ENCODE assay signal across 8 mouse cellular contexts in genomic region chr8:105275840-105276239, GRCm38 (mm10). TPM values are rescaled to one million over a fixed set of nuclear protein-coding genes. Genes with fewer than 3 reads are reported as not detected.
DNase-seq lines count a peak whose midpoint lies in the region; ATAC-seq and TF ChIP-seq lines count a peak whose summit lies in the region.

Gene Nol3, plus strand, starts transcription at chr8:105276140.

- H3K9me3 ChIP-seq in hindbrain, embryonic 10.5 days, result no peaks in the 10 kb centered on the region
- H3K9me3 ChIP-seq in midbrain, embryonic 14.5 days (ENCODE audit: control insufficient read depth, low read length), result no peaks in the 10 kb centered on the region

- H3K4me3 ChIP-seq in embryonic fibroblast, embryonic 13.5 days (ENCODE audit: insufficient read depth, low read length), result peak within 1 kb of the TSS; percentile 13; the same call in 1 of the 2 replicates
- H3K4me3 ChIP-seq in hindbrain, embryonic 10.5 days, result peak within 1 kb of the TSS; percentile 55
- peak within 1 kb of the TSS; percentile 42 for H3K4me3 ChIP-seq in midbrain, embryonic 14.5 days (replicated peaks; ENCODE audit: low read depth, low read length)

- peak within 1 kb of the TSS; percentile 72 for H3K4me2 ChIP-seq in midbrain, embryonic 14.5 days (ENCODE audit: low read length)

- peaks cover 100% of the 10 kb centered on the region for H3K27me3 ChIP-seq in hindbrain, embryonic 10.5 days (ENCODE audit: insufficient read depth, poor library complexity, severe bottlenecking)
- H3K27me3 ChIP-seq in midbrain, embryonic 14.5 days (ENCODE audit: control insufficient read depth, insufficient read depth, low read length), result peaks cover 86% of the 10 kb centered on the region

- ATAC-seq in midbrain, embryonic 14.5 days (ENCODE audit: low FRiP score, low TSS enrichment), result no peak

- no peak for TF ChIP-seq CTCF in embryonic fibroblast, embryonic 13.5 days (IDR thresholded peaks at IDR 0.05; ENCODE audit: borderline replicate concordance, insufficient read depth, low read length)

- peak within 1 kb of the TSS; percentile 59 for H3K9ac ChIP-seq in midbrain, embryonic 14.5 days (replicated peaks; ENCODE audit: low read length)

- H3K27ac ChIP-seq in embryonic fibroblast, embryonic 13.5 days (ENCODE audit: insufficient read depth, low read length), result no peak within 1 kb of the TSS
- H3K27ac ChIP-seq in hindbrain, embryonic 10.5 days, result peak within 1 kb of the TSS; percentile 30
- no peak within 1 kb of the TSS for H3K27ac ChIP-seq in midbrain, embryonic 14.5 days (replicated peaks; ENCODE audit: low read depth, low read length)

- 5% methylated on average over 10 of the region's 10 CpGs for WGBS in hindbrain, embryonic 10.5 days
- WGBS in midbrain, embryonic 14.5 days, result 5% methylated on average over 10 of the region's 10 CpGs

- peaks cover 10% of the 10 kb centered on the region; the same call in 1 of the 2 replicates for H3K36me3 ChIP-seq in hindbrain, embryonic 10.5 days
- peaks cover 12% of the 10 kb centered on the region; the same call in 1 of the 2 replicates for H3K36me3 ChIP-seq in midbrain, embryonic 14.5 days (ENCODE audit: control insufficient read depth, insufficient read depth, low read length)

- DNase-seq in layer of hippocampus, adult 18-20 months (ENCODE audit: low spot score in 2 of 2), result no peak
- no peak for DNase-seq in layer of hippocampus, adult 9-10 months (ENCODE audit: low spot score)
- no peak for DNase-seq in hindbrain, embryonic 10.5 days (ENCODE audit: low spot score)
- DNase-seq in midbrain, embryonic 14.5 days, result no peak
- DNase-seq in testis, postnatal 14 days (ENCODE audit: low spot score), result no peak
- DNase-seq in thymus, adult 18-20 months, result no peak
- DNase-seq in adrenal gland, postnatal 25 days, result no peak

- H3K4me1 ChIP-seq in embryonic fibroblast, embryonic 13.5 days (ENCODE audit: control insufficient read depth, insufficient read depth, low read length), result no peaks in the 10 kb centered on the region
- H3K4me1 ChIP-seq in hindbrain, embryonic 10.5 days (replicated peaks), result peaks cover 34% of the 10 kb centered on the region
- H3K4me1 ChIP-seq in midbrain, embryonic 14.5 days (ENCODE audit: control insufficient read depth, insufficient read depth, low read length), result peaks cover 18% of the 10 kb centered on the region; the same call in 1 of the 2 replicates

- no peak for TF ChIP-seq POLR2A in embryonic fibroblast, embryonic 13.5 days (IDR thresholded peaks at IDR 0.05; ENCODE audit: low read depth, low read length)

RNA-seq across cellular contexts. Expression of gene Nol3, which starts in this region (rescaled TPM):
- 10 to 100 TPM; 10.4 to 10.9 TPM for total RNA-seq in layer of hippocampus, adult 18-20 months (2021)
- polyA plus RNA-seq in embryonic fibroblast, embryonic 13.5 days (2011; ENCODE audit: insufficient read length, low read depth, missing spikeins), result 3.0 and 3.4 TPM in 2 replicates
- 1.2 and 2.1 TPM in 2 replicates for polyA plus RNA-seq in hindbrain, embryonic 10.5 days (2016; fragmentation: Nextera tagmentation; extraction: Ambion mirVana)
- polyA plus RNA-seq in midbrain, embryonic 14.5 days (2014; fragmentation: Nextera tagmentation; extraction: Ambion mirVana), result 3.0 and 4.2 TPM in 2 replicates
- 4.4 and 4.7 TPM in 2 replicates for total RNA-seq in adrenal gland, postnatal 25 days (2021)
